Mouse (Mus musculus) embryo, embryonic 9.5 days (tissue): ENCODE measurements around the gene Itgb2.

Experiments
- DNase-seq: peaks from one replicate; pipeline ENCODE4 v3.0.0-alpha.2; 2017; ENCODE audit errors: extremely low spot score

Gene Itgb2

DNA sequence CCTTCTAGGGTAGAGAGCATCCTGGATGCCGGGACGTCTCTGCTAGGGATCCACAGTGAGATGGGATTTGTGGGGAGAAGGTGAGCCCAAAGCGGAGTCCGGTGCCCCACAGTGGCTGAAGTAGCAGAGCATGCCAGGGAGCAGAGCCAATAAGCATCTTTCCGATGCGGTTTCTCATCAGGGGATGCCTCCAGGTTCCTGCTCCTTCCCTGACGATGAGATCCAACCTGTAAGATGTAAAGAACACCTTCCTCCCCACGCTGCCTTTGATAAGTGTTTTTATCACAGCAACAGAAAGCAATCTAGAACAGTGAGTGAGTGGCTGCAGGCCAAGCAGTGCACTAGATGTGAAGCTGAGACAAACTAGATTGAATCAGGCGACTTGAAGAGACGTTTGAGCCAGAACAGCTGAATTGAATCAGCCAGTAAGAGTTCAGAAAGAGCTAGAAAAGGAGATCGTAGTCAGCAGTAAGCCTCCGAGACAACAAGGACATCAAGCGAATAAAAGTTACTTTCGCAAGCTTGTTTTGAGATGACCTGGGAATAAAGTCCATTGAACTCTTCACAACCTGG lies 13.6 kb upstream of the Itgb2 start:
- peak; percentile 26 for DNase-seq

DNA sequence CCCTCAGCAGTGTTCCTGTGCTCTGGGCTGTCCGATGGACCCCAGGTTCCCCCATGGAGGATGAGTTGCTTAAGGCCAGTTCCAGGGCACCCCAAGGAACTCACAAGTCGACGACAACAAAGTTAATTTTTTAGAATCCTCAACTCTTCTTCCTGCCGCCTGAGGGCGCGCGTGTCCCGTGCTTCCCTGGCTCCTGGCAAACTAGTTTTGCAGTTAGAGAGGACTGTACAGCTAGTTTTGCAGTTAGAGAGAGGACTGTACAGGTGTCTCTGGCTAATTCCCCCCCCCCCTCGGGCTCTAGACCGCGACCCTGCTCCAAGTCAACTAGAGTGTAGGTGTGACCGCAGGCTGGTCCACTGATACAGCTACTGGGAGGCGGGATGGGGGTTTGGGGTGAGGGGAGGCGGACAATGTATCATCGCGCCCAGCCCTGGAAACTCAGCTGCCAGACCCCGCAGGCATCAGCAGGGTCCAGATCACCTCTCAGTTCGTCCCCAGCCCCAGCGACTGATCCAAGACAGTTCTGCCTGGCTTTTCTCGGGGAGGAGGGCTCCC lies 12.9 kb upstream of the Itgb2 start:
- DNase-seq, result peak; percentile 72

DNA sequence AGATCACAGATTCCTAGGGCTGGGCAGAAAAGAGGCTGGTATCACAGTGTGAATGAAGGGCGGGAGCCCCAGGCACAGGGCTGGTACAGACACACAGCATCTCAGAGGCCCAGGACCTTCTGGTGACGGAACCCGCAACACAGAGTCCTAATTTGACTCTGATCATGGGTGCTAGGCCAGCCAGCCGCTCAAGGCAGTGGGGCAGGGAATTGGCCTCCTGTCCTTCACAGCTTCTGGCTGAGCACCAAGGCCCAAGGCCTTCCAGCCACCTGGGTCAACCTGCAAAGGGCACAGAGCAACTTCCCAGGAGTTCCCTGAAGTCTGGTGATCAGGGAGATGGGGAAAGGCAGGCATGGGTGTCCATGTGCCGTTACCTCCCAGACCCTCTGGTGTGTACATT lies 12.3 kb upstream of the Itgb2 start:
- DNase-seq, result no peak

DNA sequence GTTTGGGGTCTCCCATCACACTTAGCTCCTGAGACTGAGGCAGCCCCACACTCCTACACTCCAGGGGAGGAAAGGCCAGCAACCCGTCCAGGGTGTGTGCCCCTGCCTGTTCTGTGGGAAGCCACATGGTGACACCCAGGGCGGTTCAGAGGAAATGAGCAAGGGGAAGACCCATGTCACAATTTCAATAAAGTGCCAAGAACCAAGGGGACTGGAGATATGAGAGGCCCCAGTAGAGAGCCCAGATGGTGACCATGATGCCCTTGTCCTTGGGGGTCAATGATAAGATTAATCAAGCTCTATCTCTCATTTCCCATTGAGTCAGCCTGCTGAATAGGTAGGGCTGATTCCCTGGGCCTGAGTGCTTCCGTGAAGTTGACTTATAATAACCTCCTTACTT lies 10.9 kb upstream of the Itgb2 start:
- no peak for DNase-seq

DNA sequence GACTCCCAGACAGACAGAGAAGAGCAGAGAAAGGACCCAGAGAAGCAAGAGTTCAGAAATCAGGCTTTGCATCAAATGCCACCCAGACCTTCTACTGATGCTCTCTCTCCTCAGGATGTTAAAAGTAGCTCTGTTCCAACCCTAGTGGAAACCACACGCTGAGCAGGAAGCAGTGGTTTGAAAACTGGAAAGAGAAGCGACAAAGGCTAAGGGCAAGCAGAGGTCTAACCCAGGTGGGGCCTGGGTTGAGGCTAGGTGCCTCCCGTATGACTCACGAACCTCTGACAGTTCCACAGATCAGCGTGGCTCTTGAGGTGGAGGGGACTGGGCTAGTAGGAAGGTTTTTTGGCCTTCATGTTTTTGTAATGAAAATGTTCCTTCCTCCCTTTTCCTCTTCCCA lies 9.6 kb upstream of the Itgb2 start:
- no peak for DNase-seq

DNA sequence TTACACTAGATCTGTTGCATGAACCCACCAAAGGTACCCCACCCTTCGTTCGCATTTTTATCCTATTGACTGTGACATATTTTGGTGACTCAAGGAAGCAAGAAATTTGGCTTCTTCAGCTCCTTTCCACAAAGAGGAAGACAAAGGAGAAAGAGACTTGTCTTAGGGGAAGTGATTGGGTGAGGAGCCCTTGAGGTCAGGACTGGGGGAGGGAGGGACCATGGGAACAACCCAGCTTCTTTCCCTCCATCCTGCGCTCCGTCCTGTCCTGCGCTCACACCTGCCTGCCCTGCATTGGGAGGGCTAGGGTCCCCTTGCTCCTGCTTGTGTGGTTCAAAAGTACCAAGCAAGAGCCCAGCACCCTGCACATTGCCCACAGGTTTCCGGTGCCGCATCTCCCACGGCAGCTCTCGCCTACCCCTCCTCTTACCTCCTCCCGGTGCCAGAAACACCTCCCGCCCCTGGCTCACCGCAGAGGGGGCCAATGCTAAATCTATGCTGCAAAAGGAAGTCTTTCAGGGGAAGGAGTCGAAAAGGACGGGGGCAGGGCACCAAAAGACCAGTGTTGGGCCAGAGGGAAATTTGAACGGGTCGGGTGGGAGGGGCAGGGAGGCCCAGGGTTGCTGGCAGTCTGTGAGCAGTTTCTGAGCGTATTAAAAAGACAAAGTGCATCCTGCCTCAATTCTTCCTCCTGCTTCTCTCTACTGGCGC lies 7.9 kb upstream of the Itgb2 start:
- no peak for DNase-seq

DNA sequence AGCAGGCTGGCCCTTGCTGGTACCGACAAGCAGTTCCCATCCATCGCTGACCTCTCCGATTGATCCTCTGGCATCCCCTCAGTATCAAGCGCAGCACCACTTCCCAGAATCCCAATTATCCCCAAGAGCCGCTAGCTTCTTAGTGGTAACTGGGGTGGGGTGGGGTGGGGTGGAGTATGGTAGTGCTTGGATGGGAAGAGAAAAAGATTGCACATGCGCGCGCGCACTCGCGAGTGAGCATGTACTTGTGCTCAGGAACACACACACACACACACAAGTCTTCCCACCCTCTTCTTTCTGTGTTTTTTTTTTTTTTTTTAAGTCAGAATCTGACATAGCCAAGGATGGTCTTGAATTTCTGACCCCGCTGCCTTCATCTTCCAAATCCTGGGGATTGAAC lies 7.3 kb upstream of the Itgb2 start:
- DNase-seq, result no peak

DNA sequence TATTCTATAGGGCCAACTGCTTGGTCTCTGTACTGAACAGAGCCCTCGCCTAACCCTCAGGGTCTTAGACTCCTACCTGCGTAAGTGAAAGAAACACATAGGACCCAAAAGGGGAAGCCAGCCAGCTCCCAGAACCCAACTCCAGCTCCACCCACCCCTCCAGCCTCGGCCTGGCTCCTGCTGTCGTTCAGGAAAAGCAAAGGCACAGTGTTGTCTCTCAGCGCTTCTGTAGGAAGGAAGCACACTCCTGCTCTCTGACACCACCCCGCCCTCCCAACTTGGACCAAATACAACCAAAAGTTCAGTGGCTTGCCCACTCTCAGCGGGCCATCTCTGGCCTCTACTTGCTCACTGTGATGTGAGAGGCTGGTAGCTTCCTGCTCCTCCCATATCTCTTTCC lies 6.7 kb upstream of the Itgb2 start:
- no peak for DNase-seq

DNA sequence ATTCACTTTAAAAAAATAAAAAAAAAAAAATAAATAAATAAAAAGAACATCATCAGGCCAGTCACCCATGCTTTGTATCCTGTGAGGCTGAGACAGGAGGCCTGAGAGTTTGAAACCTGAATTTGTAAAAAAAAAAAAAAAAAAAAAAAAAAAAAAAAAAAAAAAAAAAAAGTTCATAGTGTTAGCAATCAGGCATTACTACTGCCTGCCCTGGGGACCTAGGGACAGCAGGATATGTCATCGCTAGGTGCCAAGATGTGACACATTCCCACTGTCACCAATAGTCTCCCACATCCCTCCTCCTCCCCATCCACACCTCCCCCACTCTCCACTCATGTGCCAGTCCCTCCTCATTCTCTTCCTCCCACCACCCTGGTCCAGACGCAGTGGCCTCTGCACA lies 3.6 kb upstream of the Itgb2 start:
- no peak for DNase-seq

DNA sequence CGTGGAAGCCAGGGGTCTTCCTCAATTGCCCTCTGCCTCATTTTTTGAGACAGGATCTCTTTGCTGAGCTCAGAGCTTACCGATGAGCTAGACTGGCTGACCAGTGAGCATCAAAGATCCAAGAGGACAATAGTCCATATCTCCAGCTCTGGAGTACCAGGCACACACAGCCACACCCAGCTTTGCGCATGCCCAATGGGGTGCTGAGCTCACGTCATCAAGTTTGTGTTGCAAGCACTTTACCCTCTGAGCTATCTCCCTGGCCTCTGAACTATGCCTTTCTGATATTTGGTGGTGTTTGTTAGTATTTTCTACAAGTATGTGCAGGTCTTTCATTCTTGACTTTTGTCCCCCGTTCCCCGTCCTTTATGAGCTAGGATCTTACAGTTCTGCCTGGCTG lies 1.4 kb upstream of the Itgb2 start:
- no peak for DNase-seq

DNA sequence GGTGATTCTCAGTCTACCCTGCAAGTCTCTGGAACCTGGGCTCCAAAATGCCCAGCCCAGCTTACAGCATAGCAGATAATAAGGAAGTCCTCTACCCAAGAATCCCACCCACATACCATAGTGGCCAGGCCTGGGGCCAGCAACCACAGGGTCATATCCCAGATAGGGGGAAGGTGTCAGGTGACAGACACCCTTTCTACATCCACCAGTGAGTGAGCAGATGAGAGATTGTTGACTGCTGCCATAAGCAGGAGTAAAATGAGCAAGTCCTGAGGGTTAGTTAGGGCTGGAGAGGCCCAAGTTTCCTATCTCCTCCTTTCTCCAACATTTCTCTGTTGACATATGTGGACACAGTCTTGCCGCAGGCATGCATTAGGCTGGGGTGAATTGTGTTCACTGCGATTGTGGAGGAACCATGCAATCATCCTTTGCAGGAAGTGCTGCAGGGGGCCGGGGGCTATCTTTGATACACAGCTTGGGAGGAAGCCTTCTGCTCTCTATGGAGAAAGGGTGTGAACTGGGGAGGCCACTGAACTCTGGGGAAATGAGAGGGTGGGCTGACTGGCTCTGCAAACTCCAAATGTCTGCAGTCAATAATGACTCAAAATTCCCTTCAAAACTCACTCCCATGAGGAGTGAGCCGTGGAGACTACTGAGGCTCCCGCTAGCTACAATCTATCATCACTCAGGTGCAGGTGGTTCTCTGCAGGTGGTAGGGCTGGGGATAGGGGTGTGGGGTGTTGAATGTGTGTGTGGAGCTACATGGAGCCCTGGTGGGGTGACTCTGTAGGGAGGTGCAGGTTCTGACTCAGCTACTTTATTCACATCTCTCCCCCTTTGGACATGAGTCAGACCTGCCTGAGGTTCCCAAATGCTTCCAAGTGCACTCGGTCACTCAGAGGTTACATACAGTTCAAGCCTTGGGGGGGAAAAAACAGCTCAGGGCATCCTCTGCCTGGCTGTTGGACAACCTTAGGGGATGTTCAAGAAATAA lies 1.3 kb downstream of the Itgb2 start:
- DNase-seq, result no peak

DNA sequence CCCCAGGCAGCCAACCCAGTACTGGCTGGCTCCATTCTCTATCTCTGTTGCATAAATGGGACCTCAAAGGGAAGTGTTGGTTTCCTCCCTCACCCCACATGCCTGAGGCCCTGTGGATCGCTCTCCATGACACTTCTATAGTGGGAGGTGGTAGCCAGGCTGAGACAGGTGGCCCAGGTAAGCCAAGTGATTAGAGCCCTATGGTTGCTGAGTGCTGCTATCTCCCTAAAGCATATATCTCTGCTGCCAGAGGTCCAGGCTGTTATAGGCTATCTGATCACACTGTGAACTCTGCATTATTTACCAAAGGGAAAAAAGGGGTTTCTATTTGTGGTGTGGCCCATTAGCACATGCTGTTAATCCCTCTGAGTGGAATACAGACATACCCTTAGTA lies 2.0 kb downstream of the Itgb2 start:
- DNase-seq, result no peak

DNA sequence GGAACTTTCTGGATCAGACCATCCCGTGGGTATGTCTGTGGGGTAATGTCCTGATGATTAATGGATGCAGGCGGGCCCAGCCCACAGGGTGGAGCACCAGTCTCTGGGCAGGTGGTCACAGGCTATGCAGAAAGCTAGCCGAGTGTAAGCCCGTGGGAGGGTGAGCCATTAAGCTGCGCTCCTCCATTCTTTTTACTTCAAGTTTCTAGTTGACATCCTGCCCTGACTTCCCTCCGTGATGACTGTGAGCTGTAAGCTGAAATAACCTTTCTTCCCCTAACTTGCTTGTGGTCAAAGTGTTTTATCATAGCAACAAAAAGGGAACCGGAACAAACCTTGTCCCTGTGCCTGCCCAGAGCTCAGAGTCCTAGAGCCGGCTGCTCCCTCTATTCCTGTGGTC lies 6.7 kb downstream of the Itgb2 start:
- DNase-seq, result no peak

DNA sequence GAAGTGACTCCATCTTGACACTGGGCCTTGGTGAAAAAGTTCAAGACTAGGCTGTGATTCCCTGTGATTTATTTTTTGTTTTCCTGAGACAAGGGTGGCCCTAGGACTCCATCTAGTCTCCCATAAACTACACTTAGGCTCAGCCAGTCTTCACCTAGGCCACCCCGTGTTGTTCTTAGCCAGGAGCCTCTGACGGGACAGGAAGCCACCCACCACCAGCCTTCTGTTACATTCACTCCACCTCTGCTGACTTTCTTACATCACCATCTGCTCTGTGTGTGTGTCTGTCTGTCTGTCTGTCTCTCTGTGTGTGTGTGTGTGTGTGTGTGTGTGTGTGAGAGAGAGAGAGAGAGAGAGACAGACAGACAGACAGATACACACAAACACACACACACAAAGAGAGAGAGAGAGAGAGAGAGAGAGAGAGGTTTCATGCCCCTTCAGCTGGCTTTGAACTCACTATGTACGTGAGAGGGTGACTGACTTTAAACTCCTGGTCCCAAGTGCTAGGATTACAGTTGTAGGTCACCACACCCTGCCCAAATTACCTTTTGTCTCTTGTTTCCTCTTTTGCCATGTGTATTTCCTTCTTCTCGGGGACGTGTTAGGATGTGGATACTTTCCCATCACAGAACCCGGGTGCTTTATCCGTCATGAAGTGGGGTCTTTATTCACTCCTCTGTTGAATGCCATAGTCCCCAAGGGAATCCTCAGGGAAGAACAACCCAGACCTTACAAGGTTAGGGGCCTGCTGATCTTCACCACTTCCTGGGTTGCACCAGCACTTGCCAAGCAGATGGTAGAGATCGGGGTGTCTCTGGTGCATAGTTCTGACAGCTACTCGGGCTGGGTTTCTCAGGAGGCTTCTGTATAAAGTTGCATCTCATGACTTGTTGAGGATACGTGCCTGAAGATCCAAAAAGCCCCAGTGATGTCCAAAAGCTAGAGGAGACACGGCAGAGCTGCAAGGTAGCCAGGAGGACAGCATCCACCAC lies 7.5 kb downstream of the Itgb2 start:
- DNase-seq, result no peak

DNA sequence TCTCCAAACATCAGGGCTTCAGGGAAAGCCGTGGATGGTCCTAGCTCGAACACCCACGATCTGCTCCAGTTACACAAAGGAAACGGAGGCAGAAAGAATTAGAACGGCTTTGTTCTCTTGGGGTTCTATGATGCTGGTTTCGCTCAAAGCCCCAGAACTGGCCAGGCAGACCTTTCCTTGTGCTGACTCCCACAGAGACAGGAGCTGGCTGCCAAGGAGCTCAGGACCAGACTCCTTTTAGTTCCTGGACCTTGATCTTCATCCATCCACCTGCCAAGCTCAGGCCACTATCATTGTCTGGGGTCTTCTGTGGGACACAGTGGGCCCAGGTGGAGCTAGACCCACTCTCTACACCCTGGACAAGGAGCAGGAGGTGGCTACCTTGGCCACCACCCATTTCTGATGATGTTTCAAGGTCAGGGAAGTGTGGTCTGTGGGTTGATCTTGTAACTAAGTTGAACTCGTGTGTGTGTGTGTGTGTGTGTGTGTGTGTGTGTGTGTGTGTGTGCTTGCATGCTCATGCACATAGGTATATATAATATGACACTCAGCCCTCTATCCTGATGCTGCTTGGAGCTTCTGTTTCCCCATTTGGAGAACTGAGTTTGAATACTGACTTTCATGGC lies 9.4 kb downstream of the Itgb2 start:
- no peak for DNase-seq

DNA sequence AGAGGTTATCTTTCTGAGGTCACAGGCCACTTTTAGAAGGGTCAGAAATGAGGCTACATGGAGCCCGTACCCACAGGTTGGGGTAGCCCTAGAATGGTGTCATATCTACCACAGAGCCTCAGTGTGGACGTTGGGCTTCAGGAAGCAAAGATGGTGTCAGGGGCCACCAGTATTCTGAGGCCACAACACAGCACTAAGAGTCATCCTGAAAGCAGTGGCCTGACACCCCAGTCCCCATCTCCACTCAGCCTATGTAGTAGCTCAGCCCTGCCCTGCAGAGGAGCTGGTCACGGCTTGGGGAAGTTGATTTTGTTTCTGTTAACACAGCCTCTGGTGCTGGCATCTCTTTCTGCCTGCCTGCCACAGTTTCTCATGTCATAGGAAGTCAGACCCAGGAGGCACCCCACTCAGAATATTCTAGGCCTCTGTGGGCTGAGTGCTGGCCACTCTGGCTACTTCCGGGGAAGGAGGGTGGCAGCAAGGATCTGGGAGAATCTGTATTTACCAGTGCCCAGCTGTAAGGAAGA lies 10.6 kb downstream of the Itgb2 start:
- no peak for DNase-seq

DNA sequence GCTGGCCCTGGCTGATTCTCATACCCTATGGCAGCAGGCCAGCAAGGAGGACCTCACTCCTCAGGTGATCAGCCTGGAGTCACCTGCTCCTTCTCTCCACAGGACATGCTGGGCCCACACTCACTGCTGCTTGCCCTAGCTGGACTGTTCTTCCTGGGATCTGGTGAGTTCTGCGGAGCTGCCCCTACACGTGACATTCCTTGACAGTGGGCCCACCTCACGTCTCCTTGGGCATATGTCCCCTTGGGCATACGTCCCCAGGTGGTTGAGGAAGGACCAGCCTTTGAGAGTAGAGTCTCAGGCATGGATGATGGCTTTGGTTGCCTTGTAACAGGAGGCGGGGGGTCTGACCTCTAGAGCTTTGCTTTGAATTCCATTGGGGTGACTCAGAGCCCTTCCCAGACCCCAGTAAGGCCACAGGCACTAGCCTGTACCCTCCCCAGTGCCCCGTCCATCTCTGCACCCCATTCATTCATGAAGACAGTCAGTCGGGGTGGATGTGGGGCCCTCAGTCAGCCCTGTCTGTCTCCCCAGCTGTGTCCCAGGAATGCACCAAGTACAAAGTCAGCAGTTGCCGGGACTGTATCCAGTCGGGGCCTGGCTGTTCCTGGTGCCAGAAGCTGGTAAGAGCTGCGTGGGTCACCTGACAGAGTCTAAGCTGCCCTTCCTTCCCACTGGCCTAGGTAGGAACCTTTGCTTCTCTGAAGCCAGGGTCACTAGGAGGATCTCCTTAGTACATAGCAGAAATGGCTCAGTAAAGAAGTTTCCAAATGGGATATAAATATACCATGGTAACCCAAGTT lies 12.0 kb downstream of the Itgb2 start:
- DNase-seq, result no peak

DNA sequence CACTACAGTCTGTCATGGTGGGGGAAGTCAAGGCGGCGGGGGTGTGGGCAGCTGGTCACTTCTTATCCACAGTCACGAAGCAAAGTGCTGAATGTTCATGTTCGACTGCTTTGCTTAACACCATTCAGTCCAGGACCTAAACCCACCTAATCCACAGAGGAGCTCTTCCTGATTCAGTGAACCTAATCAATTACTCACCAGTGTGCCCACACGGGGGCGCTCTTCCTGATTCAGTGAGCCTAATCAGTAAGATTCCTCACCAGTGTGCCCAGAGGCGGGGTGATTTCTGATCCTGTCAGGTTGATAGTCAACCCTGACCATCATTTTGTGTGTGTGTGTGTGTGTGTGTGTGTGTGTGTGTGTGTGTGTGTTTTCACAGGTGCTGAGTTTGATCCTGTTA lies 13.2 kb downstream of the Itgb2 start:
- DNase-seq, result peak; percentile 15

DNA sequence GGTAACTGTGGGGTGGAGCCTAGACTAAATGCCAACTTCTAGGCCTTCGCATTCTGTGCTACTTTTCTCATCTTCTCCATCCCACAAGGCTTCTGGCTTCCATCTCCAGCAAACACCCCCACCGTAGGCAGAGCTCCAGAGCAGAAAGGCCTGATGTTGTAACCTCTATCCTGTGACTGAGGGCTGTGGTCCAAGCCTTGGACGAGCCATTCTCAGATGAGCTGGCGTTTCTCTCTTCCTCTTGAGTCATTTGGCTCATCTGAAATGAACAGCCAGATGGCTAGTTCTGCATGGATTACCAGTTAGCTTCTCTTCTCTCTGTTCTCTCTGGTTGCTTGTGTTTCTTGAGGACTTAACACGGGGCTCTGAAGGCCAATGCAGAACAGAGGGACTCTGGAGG lies 14.9 kb downstream of the Itgb2 start:
- DNase-seq, result no peak

DNA sequence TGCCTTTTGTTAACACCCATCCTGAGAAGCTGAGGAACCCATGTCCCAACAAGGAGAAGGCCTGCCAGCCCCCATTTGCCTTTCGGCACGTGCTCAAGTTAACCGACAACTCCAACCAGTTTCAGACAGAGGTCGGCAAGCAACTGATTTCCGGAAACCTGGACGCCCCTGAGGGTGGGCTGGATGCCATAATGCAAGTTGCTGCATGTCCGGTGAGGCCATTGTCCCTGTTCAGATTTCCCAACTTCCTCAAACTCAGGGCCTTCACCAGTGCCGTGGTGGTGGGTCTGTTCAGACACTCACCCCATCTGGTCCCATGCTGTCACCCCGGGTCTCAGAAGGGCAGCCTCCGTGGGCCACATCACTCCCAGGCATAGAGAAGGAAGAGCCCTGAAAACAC lies 18.5 kb downstream of the Itgb2 start:
- no peak for DNase-seq
